Mouse (Mus musculus) kidney, adult 8-10 months (tissue): ENCODE measurements around the gene Gm3646.
A peak's percentile ranks its signal among the peaks of the same experiment; 100 is the strongest.

Experiments used
- DNase-seq, 2 experiments: peaks; one replicate each; pipeline ENCODE4 v3.0.0; 2022

Gm3646 gene

DNA sequence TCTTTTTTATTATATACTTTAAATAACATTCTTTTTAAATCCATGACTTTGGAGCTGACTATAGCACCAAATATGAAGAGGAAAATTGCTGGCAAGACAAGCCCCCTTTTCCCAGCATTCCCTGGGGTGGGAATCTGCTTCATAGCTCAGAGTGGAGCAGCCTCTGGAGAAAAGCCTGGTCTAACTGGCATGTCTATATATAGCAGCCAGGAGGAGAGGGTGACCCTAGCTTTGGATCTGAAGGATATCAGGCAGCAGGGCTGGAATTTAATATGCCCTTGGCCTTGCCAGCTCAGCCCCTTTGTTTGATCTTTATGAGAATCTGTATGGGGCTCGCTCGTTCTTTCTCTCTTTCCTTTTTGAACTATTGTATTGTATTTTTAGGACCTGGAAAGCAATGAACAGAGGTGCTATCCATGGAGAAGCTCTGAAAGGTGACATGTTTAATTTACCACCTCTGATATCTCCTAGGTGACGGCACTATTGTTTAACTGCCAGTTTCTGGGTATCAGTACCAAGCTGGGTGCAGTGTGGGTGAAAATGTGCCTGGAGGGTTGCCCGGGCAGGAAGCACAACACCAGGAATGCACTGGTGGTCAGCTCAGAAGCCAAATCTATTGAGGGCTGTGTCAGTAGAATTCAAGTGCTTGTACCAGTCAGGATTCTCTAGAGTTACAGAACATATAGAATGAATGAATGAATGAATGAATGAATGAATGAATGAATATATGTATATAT lies at the start of gene Gm3646:
Gm3646 (minus strand) TSS at position 90 of the 737 bp plus-strand sequence.
- no peak for DNase-seq

GRCm38 (mm10) chr1:39847066-39847465 lies 41.9 kb upstream of the Gm3646 start:
- peak in 1 of 2 experiments; percentile 15 for DNase-seq

DNA sequence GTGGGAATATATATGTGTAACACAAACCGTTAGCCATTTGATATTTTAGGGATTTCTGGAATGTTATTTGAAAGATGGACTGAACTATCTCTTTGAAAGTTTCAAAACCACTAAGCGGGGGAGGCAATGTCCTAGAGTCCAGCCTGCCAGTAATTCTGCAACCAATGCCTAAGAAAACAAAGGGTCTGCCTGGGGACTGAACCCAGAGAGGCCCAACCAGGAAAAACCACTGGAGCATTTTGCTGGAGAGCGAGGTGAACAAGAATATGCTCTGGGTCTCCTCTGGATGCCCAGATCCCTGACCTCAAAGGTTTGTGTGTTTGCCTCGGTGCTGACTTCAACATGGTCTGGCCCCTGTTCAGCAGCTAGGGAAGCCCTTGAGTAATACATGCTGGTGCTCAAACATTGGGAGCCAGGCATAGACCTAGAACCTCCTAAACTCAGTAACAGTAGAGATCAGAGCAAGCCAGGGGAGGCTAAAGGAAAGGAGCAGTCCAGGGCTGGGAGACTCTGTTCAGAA lies 41.0 kb upstream of the Gm3646 start:
- no peak for DNase-seq

DNA sequence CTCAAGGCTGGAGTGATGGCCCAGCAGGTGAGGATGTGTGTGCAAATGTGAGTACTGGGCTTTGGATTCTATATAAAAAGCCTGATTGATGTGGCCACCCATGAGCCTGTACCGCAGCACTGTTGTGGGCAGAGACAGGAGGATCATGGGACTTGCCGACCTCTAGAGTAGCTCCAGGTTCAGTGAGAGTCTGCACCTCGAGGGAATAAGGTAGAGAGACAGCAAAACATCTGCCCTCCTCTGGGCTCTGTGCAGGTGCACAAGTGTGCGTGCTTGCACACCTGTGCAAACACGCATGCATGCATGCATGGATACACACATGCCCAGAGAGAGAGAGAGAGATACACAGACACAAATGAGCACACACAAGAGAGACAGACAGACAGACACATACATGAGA lies 38.2 kb upstream of the Gm3646 start:
- DNase-seq = no peak

DNA sequence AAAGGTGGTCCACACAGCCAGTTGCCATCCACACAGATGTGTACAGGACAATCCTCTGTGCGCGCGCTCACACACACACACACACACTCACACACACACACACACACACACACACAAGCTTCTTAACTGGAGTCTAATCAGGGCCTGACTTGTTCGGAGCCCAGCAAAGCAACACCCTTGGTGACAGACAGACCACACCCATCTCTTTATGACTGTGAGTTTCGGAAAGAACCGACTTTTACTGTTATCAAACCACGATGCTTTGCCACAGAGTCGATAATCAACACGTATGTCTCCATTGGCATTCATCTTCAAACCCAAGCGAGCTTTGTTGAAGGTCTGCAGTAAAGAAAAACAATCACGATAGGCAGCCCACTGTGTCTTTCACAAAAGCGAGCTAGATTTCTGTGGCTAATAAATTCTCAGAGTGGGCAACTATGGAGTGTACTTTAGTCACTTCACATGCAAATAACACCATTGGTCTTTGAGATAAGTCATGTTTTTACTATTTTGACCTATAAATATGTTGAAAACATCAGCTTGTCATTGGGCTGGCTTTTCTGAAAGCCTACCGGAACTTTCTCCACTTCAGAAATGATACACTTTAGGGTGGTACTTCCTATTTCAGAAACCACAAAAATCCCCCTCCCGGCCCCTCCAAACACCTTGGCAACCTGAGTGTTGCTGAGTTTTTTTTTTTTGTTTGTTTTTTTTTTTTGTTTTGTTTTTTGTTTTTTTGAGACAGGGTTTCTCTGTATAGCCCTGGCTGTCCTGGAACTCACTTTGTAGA lies 37.3 kb upstream of the Gm3646 start:
- no peak for DNase-seq

- no peak for DNase-seq
These were observed 35.7 kb upstream of the Gm3646 start for GRCm38 (mm10) chr1:39840856-39841255.

DNA sequence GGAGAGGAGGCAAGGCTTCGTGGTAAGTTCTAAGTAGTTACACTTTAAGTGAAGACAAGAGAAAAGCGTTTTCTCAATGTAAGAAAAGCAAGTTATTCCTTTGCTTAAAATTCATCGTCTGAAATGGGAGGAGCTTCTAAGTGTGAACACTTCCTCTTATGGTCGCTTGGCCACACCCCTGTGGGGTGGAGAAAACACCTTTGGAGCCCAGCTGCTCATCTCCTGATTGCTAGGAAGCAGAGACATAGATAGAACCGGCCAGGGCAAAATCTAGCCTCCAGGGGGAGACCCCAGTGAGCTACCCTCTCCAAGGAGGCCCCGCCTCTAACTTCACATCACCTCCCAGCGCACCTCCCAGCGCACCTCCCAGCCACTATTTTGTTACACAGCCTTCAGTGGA lies 34.7 kb upstream of the Gm3646 start:
- DNase-seq = no peak

GRCm38 (mm10) chr1:39839217-39839616 lies 34.1 kb upstream of the Gm3646 start:
- DNase-seq = no peak

- DNase-seq = no peak
These were observed 33.5 kb upstream of the Gm3646 start for GRCm38 (mm10) chr1:39838487-39839169.

- no peak for DNase-seq
These were observed 26.5 kb upstream of the Gm3646 start for GRCm38 (mm10) chr1:39831594-39832039.

- DNase-seq = no peak
These were observed 25.9 kb upstream of the Gm3646 start for GRCm38 (mm10) chr1:39830786-39831593.

DNA sequence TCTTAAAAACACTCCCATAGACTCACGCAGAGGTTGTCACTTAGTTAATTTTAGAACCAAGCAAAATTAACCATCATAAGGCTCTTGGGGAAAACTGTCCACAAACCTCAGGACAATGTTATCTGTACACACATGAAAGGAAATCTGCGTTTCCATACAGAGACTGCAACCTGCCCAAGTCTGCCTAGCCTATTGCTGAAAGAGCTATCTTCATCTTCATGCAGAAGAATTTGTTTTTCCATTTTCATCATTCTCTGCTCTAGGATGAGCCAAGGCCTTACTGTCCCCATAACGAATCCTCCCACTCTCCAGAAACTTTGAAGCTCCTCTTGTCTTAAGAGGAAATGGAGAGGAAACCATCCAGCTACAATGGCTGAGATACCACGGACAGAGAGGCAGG lies 19.8 kb upstream of the Gm3646 start:
- DNase-seq = no peak

GRCm38 (mm10) chr1:39824240-39824639 lies 19.1 kb upstream of the Gm3646 start:
- no peak for DNase-seq

DNA sequence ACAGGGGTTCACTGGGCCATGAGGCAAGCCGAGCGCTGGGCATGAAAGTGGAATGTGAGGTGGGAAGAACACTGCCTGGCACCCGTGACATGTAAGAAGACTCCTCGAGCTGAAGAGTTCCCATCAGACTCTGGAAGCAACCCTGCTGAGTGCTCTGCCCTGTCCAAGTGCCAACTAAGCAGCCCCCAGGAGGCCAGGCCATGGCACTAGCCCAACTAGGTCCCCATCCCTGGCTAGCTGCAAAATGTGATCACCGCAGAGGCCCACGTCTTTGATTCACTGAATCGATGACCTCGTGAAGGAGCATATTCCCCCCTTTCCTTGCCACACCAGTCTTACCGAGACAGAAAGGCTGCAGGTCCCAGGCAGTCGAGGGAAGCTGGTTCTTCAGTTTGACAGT lies 14.5 kb upstream of the Gm3646 start:
- no peak for DNase-seq

GRCm38 (mm10) chr1:39815766-39816165 lies 10.6 kb upstream of the Gm3646 start:
- no peak for DNase-seq

DNA sequence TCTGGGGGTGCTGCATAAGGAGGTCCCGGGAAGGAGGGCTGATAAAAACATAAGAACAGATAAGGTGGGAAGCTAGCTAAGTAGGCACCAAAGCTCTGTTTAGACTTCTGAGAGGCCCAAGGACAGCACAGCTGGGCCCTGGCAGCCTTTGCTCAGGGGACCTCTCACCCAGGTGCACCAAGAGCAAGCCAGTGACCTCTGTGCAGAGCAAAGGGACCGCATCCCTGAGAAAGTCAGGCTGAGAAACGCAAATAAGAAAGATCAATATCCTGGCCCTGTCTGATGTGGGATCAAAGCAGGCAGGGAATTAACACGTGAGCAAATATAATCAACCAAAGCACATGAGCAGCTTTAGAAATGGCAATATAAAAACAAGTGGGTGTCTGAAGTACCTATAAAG lies 7.9 kb upstream of the Gm3646 start:
- DNase-seq = no peak

GRCm38 (mm10) chr1:39804789-39805188 lies 343 bp downstream of the Gm3646 start:
- DNase-seq = no peak

- DNase-seq = no peak
These were observed 2.2 kb downstream of the Gm3646 start for GRCm38 (mm10) chr1:39802946-39803345.

DNA sequence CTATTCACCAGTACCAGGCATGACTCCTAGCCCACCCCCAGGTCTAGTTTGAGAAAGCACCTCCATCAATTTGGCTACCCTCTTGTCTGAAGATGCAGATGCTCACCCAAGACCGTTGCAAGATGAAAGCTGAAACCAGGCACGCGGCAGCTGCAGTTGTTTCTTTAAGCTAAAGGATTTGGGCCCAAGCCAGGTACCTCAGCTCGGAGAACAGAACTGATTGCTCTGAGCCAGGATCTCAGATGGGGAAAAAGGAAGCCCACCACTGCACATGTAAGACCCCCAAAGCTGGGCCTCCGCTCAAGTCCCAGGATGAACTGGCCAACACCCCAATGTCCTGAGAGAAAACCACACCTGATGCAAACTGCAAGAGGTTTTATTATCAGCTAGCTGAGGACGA lies 7.6 kb downstream of the Gm3646 start:
- no peak for DNase-seq

DNA sequence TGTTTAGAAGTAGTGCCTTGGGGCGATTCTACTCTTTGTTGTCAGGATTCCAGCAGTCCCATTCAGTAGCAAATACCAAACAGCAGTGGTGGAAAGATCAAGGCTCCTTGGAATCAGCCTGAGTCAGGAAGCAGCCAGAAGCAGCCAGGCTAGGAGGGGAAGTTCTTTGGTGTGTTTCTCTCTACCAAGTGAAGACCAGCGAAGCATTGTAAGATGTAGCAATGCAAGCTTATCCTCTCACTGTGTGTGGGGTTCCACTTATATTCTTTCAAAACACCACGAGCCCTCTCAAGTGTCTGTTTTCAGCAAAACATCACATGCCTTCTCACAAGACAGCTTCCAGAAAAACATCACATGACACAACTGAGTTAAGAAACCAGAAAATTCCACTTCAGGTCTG lies 8.4 kb downstream of the Gm3646 start:
- no peak for DNase-seq

DNA sequence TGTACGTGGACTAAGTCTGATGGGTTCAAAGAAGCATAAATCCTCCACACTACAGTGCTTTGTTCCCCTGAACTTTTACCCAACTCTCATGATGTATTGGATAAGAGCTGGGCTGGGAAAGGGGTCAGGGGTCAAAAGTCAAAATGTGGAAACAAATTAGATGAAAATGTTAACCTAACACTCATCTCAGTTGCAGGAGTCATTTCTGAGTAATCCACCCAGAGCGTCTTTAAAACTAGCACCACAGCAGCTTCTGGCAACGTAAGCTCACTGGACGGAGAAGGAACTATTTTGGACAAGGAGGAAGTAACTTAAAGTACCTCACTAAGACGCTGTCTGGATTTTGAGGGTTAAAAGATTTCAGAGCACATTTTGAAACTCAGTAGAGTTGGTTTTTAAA lies 20.5 kb downstream of the Gm3646 start:
- no peak for DNase-seq

DNA sequence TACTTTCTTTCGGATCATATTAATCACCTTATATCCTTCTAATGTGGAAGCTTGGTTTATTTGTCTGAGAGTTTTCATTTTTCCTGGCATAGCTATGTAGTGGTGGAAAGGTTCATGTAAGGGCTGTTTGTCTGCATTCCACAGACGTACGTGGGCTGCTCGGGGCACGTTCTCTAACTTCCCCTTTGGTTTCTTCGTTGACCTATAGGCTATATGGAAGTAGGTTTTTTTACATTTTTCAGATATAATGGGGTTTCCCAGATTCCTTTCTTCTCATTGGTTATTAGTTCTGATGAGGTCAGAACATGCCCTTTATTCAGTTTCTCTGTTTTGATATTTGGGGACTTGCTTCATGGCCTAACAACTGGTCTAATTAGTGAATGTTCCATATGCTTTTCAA lies 23.3 kb downstream of the Gm3646 start:
- no peak for DNase-seq
